Mouse (Mus musculus) hindbrain, postnatal 0 days (tissue): Measurements from ENCODE around the gene Retnlb. TPM values are rescaled to one million over a fixed set of nuclear protein-coding genes. Genes with fewer than 3 reads are reported as not detected.

Experiments used
- ATAC-seq: fragments of 200-750 bp; cut with Nextera tagmentation; 2 replicates; pipeline ENCODE4 v1.8.0; 2017; ENCODE audit warnings: mild to moderate bottlenecking, moderate TSS enrichment, moderate library complexity
- DNase-seq: peaks from one replicate; pipeline ENCODE4 v3.0.0-alpha.2; 2015; ENCODE audit warnings: low spot score
- H3K27ac ChIP-seq: fragments of 300-500 bp; sonication (generic); 2 replicates; pipeline ENCODE4 v1.5.1; 2014; ENCODE audit warnings: mild to moderate bottlenecking
- H3K27me3 ChIP-seq: fragments of 300-500 bp; sonication (generic); 2 replicates; pipeline ENCODE4 v1.6.1; 2014; ENCODE audit warnings: low read length, mixed read lengths; ENCODE audit not compliant: insufficient read depth
- H3K36me3 ChIP-seq: fragments of 300-500 bp; sonication (generic); 2 replicates; pipeline ENCODE4 v1.6.1; 2014; ENCODE audit warnings: low read length, mixed read lengths; ENCODE audit not compliant: insufficient read depth
- H3K4me1 ChIP-seq: fragments of 300-500 bp; sonication (generic); 2 replicates; pipeline ENCODE4 v1.6.1; 2014; ENCODE audit warnings: antibody characterized with exemption, low read length, mixed read lengths; ENCODE audit not compliant: insufficient read depth
- H3K4me2 ChIP-seq: fragments of 300-500 bp; sonication (generic); 2 replicates; pipeline ENCODE4 v1.6.1; 2014; ENCODE audit warnings: low read depth, mild to moderate bottlenecking, low read length, moderate library complexity, mixed read lengths
- H3K4me3 ChIP-seq: fragments of 300-500 bp; sonication (generic); 2 replicates; pipeline ENCODE4 v1.5.1; 2014; ENCODE audit warnings: low read length
- H3K9ac ChIP-seq: fragments of 300-500 bp; sonication (generic); replicated peaks from 2 replicates; pipeline ENCODE4 v1.6.1; 2014; ENCODE audit warnings: mild to moderate bottlenecking, low read length, moderate library complexity, mixed read lengths
- H3K9me3 ChIP-seq: fragments of 300-500 bp; sonication (generic); 2 replicates; pipeline ENCODE4 v1.6.1; 2016; ENCODE audit warnings: low read length, mixed read lengths
- CTCF ChIP-seq: IDR thresholded peaks from 2 replicates; pipeline ENCODE4 v1.5.1; 2016; ENCODE audit warnings: antibody characterized with exemption, control low read depth, low read depth
- WGBS: fragments of 180-500 bp; shearing (Covaris S2); extraction: QIAGEN DNeasy Blood & Tissue Kit; methylation state at CpG from one replicate; pipeline ENCODE4 v1.1.7; 2014; 5-methylcytosine and 5-hydroxymethylcytosine counted together
- polyA plus RNA-seq: library from polyadenylated mRNA; unstranded; fragments of >200 nt; fragmentation: Nextera tagmentation; extraction: Ambion mirVana; gene quantifications from 2 replicates; pipeline ENCODE4 v1.2.1, GENCODE M21; 2015
- total RNA-seq: library from RNA; depleted of rRNA; stranded (reverse); fragments of >200 nt; gene quantifications from 2 replicates; pipeline ENCODE4 v1.2.3, GENCODE M21; 2014; rRNA removed

Gene Retnlb
- total RNA-seq (not detected in 2 replicates), polyA plus RNA-seq (not detected in 2 replicates)

DNA sequence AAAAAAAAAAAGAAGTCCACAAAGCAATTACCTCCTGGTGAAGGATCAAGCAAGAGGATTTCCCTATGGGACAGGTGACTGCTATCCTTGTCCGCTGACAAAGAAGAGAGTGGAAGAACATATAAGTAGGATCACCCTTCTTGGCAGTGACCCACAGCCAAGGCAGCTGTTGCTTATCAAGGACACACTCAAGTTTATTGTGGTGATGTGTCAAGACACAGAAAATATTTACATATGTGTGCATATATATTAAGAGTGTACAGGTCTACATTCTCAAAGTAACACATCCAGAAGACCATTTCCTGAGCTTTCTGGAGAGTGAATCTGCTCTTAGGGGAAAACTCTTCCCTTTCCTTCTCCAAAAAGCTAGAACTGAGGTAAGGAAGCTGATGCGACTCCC lies at the start of gene Retnlb:
Retnlb (plus strand) TSS at position 162 of the 400 bp plus-strand sequence.
- H3K36me3 ChIP-seq = no peaks in the 10 kb centered on the region
- no peaks in the 10 kb centered on the region for H3K9me3 ChIP-seq
- H3K9ac ChIP-seq = no peak within 1 kb of the TSS
- WGBS = 94% methylated on average over 2 of the region's 2 CpGs
- H3K4me3 ChIP-seq = no peak within 1 kb of the TSS
- H3K27ac ChIP-seq = no peak within 1 kb of the TSS
- H3K4me2 ChIP-seq = no peak within 1 kb of the TSS
- no peak for DNase-seq
- no peak for ATAC-seq
- no peaks in the 10 kb centered on the region for H3K4me1 ChIP-seq
- TF ChIP-seq CTCF = no peak
- no peaks in the 10 kb centered on the region for H3K27me3 ChIP-seq

DNA sequence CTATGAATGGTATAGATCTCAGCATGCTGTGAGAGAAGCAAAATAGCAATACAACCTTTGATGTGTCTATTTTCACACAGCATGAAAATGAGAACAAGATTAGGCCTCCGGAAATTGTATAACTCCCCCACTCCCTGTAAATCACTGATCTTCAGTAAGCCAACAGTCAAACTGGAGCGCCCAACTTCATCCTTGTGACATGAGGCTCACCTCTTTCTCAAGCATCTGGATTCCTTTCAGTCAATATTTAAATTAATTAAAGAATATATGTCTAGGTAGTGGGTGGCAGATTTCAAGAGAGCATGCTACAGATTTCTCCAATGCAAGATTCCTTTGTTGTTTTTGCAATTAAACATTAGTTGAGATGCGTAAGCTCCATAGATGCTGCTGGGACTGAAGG lies 47.5 kb upstream of the Retnlb start:
- H3K4me1 ChIP-seq = no peaks in the 10 kb centered on the region
- no peak for ATAC-seq
- no peak overlapping the region for H3K4me3 ChIP-seq
- TF ChIP-seq CTCF = no peak
- H3K9me3 ChIP-seq = no peaks in the 10 kb centered on the region
- H3K4me2 ChIP-seq = no peak overlapping the region
- 88% methylated on average over 3 of the region's 3 CpGs for WGBS
- no peak overlapping the region for H3K27ac ChIP-seq
- H3K9ac ChIP-seq = no peak overlapping the region
- no peak for DNase-seq
- H3K36me3 ChIP-seq = no peaks in the 10 kb centered on the region
- H3K27me3 ChIP-seq = no peaks in the 10 kb centered on the region

DNA sequence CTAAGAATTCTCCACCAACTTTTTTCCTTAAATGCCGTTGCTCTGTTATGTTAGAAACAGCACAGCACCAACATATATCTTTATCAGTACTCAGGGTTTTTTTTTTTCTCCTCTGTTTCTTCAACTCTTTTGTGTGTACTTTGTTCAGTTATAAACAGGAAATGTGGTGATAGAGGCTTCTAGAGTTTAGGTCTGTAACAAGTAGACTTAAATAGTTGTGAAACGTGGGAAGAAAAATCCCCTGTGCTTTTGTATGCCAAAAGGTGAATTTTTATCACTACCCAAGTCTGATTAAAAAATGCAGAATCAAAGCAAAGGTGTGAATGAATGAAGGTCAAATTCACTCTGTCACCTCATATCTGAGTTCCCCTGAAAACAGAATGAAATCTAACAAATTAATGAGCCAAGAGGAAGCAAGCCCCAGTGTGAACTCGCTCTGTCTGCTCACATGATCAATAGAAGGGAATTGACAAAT lies 44.6 kb upstream of the Retnlb start, which contains the start of gene Trat1:
Trat1 (minus strand) TSS at position 51 of the 475 bp plus-strand sequence.
- Histone ChIP-seq H3K4me3 (no peak within 1 kb of the TSS), H3K27me3 (no peaks in the 10 kb centered on the region), H3K4me2 (no peak within 1 kb of the TSS), H3K27ac (no peak within 1 kb of the TSS), H3K36me3 (no peaks in the 10 kb centered on the region), H3K9me3 (no peaks in the 10 kb centered on the region), H3K4me1 (no peaks in the 10 kb centered on the region), H3K9ac (no peak within 1 kb of the TSS)
- no peak for ATAC-seq
- DNase-seq = no peak
- no peak for TF ChIP-seq CTCF
- WGBS = 88% methylated on average over 3 of the region's 3 CpGs

DNA sequence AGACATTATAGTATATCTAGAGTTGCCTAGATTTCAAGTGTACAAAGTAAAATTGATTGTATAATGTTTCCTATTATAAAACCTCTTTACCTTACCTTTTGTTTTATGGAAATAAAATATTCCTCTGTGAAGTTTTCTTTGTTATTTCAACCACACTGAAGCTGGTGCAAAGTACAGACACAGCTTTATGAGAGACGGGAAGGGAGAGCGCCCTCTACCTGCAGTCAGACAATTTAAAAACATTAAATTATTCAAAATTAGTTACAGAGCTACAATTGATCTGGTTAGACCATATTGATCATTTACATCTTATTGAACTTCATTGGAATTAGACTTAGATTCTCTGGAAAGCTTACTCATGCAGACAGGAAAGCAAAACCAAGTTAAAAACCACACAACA lies 39.4 kb upstream of the Retnlb start:
- TF ChIP-seq CTCF = peak; percentile 32
- H3K36me3 ChIP-seq = no peaks in the 10 kb centered on the region
- no peaks in the 10 kb centered on the region for H3K9me3 ChIP-seq
- no peak for DNase-seq
- WGBS = 64% methylated on average over 2 of the region's 2 CpGs
- no peak overlapping the region for H3K9ac ChIP-seq
- no peak overlapping the region for H3K4me3 ChIP-seq
- no peak for ATAC-seq
- no peaks in the 10 kb centered on the region for H3K4me1 ChIP-seq
- H3K27ac ChIP-seq = no peak overlapping the region
- H3K27me3 ChIP-seq = no peaks in the 10 kb centered on the region
- no peak overlapping the region for H3K4me2 ChIP-seq

DNA sequence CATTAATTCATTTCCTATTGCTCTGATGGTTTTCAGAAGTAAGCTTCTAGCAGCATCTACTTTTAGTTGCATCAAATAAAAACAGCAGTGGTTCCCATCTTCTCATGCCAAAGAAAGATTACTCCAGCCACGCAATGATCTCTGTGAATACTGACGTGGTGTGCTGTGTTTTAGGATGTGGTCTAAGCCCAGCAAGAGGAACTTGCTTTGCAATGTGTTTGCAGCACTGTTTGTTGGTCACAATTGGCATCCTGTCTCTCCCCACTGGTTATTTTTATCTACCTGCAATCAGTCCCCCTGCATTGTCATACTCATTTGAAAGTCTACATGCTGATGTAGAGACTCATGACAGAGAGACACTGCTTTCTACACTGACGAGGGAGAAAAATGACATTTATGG lies 30.4 kb upstream of the Retnlb start:
- Histone ChIP-seq H3K9ac (no peak overlapping the region), H3K4me2 (no peak overlapping the region), H3K27ac (no peak overlapping the region), H3K9me3 (no peaks in the 10 kb centered on the region), H3K36me3 (no peaks in the 10 kb centered on the region), H3K4me1 (no peaks in the 10 kb centered on the region), H3K27me3 (no peaks in the 10 kb centered on the region), H3K4me3 (no peak overlapping the region)
- no peak for TF ChIP-seq CTCF
- ATAC-seq (no peak), DNase-seq (no peak)
- 82% methylated on average over 3 of the region's 3 CpGs for WGBS

DNA sequence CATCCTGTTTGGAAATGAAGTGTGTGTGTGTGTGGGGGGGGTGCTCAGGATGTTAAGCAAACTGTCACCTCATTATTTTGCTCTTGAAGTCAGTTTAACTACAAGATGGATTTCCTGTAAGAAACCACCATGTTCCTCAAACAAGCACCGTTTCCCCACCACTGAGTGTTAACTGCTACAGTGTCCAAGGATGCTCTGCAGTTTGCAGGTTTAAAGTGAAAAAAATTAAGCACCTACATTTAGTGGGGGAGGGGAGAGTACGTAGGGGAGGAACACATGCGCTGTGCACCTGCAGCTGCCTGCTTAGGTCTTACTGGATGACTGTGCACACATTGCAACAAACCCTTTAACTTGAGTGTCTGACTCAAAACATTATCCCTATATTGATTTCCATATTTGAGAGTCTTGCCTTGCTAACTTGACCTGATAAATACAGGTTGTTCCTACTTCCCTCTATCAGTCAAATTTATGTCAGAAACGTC lies 27.9 kb upstream of the Retnlb start:
- TF ChIP-seq CTCF = no peak
- Histone ChIP-seq H3K9me3 (no peaks in the 10 kb centered on the region), H3K27ac (no peak overlapping the region), H3K9ac (no peak overlapping the region), H3K27me3 (no peaks in the 10 kb centered on the region), H3K4me3 (no peak overlapping the region), H3K36me3 (no peaks in the 10 kb centered on the region), H3K4me2 (no peak overlapping the region), H3K4me1 (no peaks in the 10 kb centered on the region)
- WGBS = 82% methylated on average over 4 of the region's 4 CpGs
- DNase-seq (no peak), ATAC-seq (no peak)

DNA sequence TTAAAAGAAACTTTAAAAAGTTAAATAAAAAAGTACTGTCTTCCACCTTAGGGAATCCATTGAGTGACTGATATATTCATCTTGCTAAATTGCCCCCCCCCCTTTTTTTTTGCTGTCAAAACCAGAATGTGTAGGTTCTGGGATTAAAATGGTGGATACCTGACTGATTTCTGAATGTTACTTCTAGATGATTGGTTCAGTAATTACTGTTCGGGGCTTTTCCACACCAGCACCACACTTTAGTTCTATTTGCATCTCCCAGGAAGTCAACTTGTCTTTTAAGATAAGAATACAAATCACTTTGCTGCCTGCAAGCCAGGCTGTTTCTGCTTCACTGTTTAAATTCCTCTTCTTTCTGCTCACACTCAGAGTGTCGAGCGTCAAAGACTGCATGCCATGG lies 18.4 kb upstream of the Retnlb start:
- H3K4me3 ChIP-seq = no peak overlapping the region
- DNase-seq = no peak
- H3K9ac ChIP-seq = no peak overlapping the region
- no peaks in the 10 kb centered on the region for H3K27me3 ChIP-seq
- no peaks in the 10 kb centered on the region for H3K36me3 ChIP-seq
- 79% methylated on average over 3 of the region's 3 CpGs for WGBS
- ATAC-seq = no peak
- H3K4me1 ChIP-seq = no peaks in the 10 kb centered on the region
- no peaks in the 10 kb centered on the region for H3K9me3 ChIP-seq
- H3K4me2 ChIP-seq = no peak overlapping the region
- H3K27ac ChIP-seq = no peak overlapping the region
- TF ChIP-seq CTCF = no peak
